Mouse (Mus musculus): ENCODE data around the gene Pick1.

DNA sequence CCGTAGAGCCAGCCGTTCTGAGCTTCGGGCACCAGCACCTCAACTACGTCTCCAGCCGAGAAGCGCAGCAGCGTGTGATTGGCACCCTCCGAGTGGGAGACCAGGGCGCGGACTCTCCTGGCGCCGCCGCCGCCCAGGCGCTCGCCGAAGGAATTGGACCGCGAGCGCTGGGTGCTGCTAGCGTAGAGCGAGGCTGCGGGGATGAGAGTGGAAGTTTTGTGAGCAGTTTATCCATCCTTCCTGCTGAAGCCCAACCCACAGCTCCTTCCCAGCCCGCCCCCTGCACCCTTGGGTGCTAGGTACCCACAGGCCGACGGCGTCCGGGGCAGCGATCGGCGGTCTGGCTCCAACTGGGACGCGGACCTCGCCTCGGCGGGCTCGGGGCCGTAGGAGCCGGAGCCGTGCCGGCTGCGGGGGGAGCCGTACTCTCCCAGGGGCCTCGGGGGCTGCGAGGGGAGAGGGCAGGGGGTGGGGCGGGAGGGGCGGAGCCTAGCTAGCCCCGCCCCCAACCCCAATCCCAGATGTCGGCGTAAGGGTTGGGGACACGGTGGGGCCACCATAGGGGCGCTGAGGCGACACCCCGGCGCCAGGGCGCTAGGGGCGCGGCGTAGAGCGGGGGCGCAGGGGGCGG lies 32.2 kb downstream of the Pick1 start:
- TF ChIP-seq EP300 (IDR thresholded peaks at IDR 0.05; ENCODE audit: low read depth) (no peak), CTCF (IDR thresholded peaks at IDR 0.05; ENCODE audit: low read depth) (no peak)

Measured in liver, embryonic 14.5 days (tissue).